Mouse (Mus musculus) mouse embryonic stem cell (cell line): ENCODE measurements around the gene Fkbp11.

Experiments used
- in situ Hi-C, 2 experiments: fragments of 300-500 bp; cut with MboI; formaldehyde crosslinking; loops; 1 replicate in 1 of 2; 3 replicates in 1 of 2; pipeline ENCODE4 v1.14.3; 2019 to 2020; ENCODE audit warnings: low sequenced_read_pairs in 2 of 2, low pct_unique_long_range_greater_than_20kb in 1 of 2, mixed read lengths in 1 of 2; ENCODE audit not compliant: unreplicated experiment in 1 of 2

The Fkbp11 gene

GRCm38 (mm10) chr15:98707766-98708372 lies 20.1 kb downstream of the Fkbp11 start, which contains the start of gene Ccdc65:
Gene Ccdc65 (plus strand): TSS chr15:98708207.
- in situ Hi-C loops: no loop called here

DNA sequence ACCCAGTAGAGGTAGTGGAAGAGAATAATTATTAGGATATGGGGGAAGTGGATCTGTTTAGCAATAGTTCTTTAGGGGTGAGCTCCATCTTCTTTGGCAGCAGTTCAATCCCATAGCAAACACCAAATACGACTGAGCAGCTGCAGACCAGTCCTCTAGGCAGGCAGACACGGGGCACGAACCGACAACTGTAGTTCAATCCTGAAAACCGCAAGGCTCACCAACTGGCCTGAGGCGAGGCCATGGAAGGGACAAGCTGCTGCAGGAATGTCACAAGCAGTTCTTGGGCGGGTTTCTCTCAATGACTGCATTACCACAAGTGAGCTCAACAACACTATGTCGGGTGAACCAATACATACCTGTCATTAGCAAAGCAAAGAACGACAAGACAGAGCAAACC lies 23.7 kb downstream of the Fkbp11 start:
- in situ Hi-C loops: no loop called here

- in situ Hi-C loops: no loop called here
Observed at GRCm38 (mm10) chr15:98699190-98700105, 28.6 kb downstream of the Fkbp11 start.

DNA sequence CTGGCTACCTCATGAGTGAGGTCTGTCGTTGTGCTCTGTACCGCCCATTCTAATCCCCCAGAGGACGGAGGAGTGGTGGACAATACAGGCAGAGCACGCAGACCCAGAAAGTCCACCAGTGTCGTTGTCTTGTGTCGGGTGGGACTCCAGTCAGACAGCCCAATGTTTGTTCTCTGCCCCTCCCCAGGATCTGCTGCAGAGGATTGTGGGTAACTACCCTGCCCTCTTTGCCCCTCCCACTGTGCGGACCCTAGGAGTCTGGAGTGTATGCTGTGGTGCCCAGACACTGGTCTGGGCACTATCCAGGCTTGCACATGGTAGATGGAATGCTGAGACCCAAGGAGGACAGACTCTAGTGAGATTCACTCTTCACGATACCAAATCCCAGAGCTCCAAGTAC lies 31.8 kb downstream of the Fkbp11 start:
- in situ Hi-C loops: no loop called here

- in situ Hi-C loops: no loop called here
Observed at GRCm38 (mm10) chr15:98695726-98696125, 32.3 kb downstream of the Fkbp11 start.

DNA sequence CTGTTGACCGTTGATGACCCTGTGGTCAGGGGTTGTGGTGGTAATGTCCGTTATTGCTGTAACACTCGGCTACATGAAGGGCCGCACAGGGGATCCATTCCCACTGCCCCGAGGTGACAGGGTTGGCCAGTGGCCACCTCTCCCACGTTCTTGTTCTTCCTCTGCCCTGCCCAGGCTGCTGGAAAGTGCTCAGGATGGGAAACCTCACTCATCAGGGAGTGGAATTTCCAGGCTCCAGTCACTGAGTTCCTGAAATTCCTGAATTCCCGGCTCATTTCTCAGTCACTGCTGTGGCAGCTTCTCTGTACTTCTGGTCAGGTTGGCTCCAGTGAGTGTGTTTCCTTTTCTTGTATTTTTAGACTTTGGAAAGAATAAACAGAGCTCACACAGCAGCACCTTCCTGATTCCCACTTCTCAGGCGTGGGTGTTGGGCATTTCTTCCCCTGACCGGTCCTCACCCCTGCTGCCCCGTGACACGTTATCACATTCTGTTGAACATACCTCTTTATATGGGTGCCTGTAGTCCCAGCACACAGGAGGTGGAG lies 35.8 kb downstream of the Fkbp11 start:
- in situ Hi-C loops: no loop called here

DNA sequence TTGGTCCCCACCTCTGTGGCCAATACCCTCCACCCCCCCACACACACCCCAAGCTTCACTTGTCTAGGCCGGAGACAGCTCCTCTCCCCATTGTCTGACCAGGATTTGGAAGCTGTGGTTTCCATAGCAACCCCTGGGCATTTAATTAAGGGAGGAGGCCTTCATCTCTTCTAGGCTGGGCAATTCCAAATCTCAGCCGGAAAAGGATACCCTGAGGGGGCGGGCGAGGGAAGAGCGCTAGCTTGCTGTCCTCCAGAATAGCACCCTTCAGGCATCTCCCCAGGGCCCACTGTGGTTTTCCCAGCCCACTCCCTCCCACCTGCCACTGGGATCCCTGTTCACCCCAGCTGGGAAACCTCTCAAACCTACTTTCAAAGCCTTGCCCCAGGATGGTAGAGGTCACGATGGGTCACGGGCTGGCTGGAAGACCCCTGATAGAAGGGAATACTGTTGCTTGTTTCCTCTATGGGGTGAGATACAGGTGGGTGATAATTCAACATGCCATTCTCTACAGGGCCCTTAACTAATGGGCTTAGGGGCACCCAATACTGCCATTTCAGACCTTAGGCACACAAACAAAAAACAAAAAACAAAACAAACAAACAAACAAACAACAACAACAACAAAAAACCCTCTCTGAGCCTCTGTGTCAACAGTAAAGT lies 36.4 kb downstream of the Fkbp11 start:
- in situ Hi-C loops: no loop called here

- in situ Hi-C loops: no loop called here
Observed at GRCm38 (mm10) chr15:98689682-98690081, 38.3 kb downstream of the Fkbp11 start.

DNA sequence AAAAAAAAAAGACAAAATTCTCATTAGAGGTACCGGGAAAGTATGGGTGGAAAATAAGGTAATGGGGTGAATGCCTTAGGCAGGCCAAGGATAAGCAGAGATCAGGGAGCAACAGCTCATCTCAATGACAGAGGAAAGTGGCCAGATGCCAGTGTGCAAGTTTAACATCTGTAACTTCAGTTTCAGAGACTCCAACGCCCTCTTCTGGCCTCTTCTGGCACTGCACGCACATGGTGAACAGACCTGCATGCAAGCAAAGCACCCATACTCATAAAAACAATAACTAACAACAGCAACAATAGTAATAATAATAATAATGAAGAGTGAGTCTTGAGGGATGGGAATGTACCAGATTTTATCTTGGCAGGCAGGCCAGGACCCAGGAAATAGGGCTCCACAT lies 42.1 kb downstream of the Fkbp11 start:
- in situ Hi-C loops: no loop called here

DNA sequence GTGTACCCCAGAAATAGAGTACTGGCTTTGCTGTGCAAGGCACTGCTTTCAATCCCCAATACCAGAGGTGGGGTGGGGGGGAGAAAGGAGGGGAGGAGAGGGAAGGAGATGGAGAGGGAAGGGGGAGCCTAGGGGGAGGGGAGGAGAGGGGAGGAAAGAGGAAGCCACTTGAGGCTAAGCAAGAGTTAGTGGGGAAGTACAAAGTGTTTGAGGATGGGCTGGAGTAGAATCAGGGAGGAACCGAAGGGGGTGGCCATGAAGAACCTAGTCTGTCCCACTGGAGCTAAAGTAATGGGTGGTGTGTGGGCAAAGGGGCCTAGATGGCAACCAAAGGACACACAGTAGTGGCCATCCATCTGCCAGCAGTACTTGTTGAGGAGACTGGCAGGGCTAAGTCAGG lies 44.3 kb downstream of the Fkbp11 start:
- in situ Hi-C loops: no loop called here

- in situ Hi-C loops: no loop called here
Observed at GRCm38 (mm10) chr15:98683177-98683576, 44.8 kb downstream of the Fkbp11 start.

- in situ Hi-C loops: no loop called here
Observed at GRCm38 (mm10) chr15:98681633-98682032, 46.4 kb downstream of the Fkbp11 start.

DNA sequence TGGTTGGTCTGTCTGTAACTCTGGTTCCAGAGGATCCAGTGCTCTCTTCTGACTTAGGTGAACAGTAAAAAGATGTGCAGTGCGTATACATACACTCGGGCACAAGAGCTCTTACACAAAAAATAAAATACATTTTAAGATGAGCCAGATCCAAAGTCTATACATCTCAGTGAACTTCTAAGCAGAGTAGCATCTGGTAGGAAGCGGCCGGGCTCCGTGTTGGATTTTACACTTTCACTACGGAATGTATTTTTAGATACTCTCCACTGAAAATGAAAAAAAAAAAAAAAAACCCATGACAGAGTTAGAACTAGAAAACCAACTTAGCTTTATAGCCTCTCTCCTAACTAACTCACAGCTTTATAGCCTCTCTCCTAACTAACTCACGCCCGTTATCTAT lies 47.3 kb downstream of the Fkbp11 start:
- in situ Hi-C loops: no loop called here

DNA sequence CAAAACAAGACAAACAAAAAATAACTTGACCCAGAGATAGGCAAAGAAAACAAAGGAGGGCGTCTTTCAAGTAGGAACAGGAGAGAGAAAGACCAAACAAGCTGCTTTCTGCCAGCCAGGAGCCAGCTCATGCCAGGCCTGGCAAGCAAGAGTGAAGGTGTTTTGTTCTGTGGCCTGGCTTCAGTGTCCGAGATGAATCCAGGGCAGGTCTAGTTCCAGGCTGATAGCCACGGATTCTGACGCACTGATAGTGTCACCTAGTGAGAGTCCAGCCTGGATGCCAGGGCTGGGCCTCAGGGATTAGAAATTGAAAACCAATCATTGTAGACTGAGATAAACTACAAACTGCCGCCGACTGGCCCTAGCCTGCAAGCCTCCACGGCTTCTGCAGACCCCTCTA lies 50.0 kb downstream of the Fkbp11 start:
- in situ Hi-C loops: no loop called here

DNA sequence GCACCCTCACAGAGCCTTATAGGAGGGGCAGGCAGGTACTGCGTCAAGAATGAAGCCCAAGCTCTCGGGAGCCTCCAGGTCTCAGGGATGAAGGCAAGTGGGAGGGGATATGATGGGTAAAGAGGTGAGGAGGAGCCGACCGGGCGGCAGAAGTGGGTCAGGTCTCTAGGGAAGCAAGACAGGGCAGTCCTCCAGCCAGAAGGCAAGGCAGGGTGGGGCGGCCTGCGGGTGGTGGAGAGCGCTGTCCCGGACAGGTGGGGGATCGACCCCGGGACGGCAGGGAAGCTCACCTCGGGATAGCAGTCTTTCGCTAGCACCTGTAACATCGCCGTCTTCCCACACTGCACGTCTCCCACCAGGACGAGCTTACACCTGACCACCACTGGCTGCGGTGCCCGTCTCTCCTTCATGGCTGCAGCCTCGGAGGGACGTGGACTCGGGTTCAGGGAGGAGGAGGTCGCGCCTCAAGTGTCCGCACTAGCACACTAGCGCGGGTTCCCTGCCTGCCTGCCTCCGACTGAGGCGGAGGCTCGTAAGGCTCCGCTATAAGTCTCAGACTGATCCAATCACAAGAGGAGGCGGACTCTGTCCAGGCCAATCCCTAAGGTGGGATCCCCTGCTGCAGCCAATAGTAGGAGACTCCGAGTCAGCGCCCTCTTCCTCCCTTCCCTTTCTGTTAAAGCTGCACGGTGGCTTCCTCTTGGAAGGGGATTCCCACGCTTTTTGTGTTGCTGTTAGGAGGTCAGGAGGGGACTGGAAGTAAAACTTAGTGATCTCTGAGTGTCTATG lies 50.9 kb downstream of the Fkbp11 start, which contains the start of gene Rnd1:
Rnd1 (minus strand) TSS at position 522 of the 789 bp plus-strand sequence.
- in situ Hi-C loops: no loop called here

DNA sequence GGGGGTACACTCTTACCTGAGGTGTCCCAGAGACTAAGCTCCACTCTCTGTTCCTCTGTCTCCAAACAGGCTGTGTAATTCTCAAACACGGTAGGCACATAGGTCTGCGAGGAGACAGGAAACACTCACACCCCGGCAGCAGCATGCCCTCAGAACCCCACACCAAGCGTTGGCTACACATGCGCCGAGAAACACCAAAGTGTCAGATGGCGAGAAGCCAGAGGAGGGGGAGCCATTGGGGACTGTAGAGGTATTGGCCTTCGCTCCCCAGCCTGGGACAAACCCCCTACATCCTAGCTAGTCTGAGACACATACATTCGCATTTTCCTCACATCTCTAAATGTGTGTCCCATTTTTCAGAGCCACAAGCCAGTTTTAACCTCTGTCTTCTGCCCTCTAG lies 51.5 kb downstream of the Fkbp11 start:
- in situ Hi-C loops: no loop called here

- in situ Hi-C loops: no loop called here
Observed at GRCm38 (mm10) chr15:98675634-98676250, 52.3 kb downstream of the Fkbp11 start.

- in situ Hi-C loops: no loop called here
Observed at GRCm38 (mm10) chr15:98674994-98675545, 52.9 kb downstream of the Fkbp11 start.
